Mouse (Mus musculus) ES-Bruce4 (cell line): Measurements from ENCODE around the gene Mast3. TPM values are rescaled to one million over a fixed set of nuclear protein-coding genes. Genes with fewer than 3 reads are reported as not detected.
A peak's percentile ranks its signal among the peaks of the same experiment; 100 is the strongest.

Experiments used
- H3K27ac ChIP-seq: 2 replicates; pipeline ENCODE4 v1.5.1; 2012; ENCODE audit warnings: low read length, inconsistent platforms; ENCODE audit not compliant: insufficient read depth
- H3K27me3 ChIP-seq: 2 replicates; pipeline ENCODE4 v1.6.1; 2012; ENCODE audit warnings: mild to moderate bottlenecking, low read length, inconsistent platforms; ENCODE audit not compliant: control insufficient read depth, poor library complexity, insufficient read depth, severe bottlenecking
- H3K36me3 ChIP-seq: 2 replicates; pipeline ENCODE4 v1.6.1; 2012; ENCODE audit warnings: inconsistent platforms, mild to moderate bottlenecking, low read length, moderate library complexity; ENCODE audit not compliant: control insufficient read depth, poor library complexity, insufficient read depth, severe bottlenecking
- H3K4me1 ChIP-seq: one replicate; pipeline ENCODE4 v1.8.1; 2011; ENCODE audit warnings: low read length; ENCODE audit not compliant: control insufficient read depth, insufficient read depth
- H3K4me3 ChIP-seq: 2 replicates; pipeline ENCODE4 v1.5.1; 2011; ENCODE audit warnings: low read depth, mild to moderate bottlenecking, low read length
- H3K9ac ChIP-seq: 2 replicates; pipeline ENCODE4 v1.6.1; 2012; ENCODE audit warnings: low read depth, mild to moderate bottlenecking, inconsistent platforms; ENCODE audit not compliant: poor library complexity, severe bottlenecking
- H3K9me3 ChIP-seq: replicated peaks from 2 replicates; pipeline ENCODE4 v1.6.1; 2012; ENCODE audit warnings: mild to moderate bottlenecking, low read length, inconsistent platforms; ENCODE audit not compliant: control insufficient read depth, poor library complexity, insufficient read depth, severe bottlenecking
- CTCF ChIP-seq: IDR thresholded peaks from one replicate; pipeline ENCODE4 v1.8.1; 2011; ENCODE audit warnings: low read depth, low read length
- EP300 ChIP-seq: IDR thresholded peaks from 2 replicates; pipeline ENCODE4 v1.6.1; 2011; ENCODE audit warnings: low read depth, low read length; ENCODE audit not compliant: insufficient read depth
- POLR2A ChIP-seq: IDR thresholded peaks from one replicate; pipeline ENCODE4 v1.8.1; 2011; ENCODE audit warnings: low read length; ENCODE audit not compliant: insufficient read depth
- polyA plus RNA-seq: library from polyadenylated mRNA; stranded (reverse); fragments of >200 nt; gene quantifications from 2 replicates; pipeline ENCODE4 v1.2.4, GENCODE M21; 2011; ENCODE audit warnings: low read depth; ENCODE audit not compliant: missing spikeins, insufficient read depth, insufficient read length

Gene Mast3
- polyA plus RNA-seq, 1 experiment, result 10.9 TPM

- Histone ChIP-seq H3K4me3 (peak overlapping the region; percentile 68), H3K36me3 (no peaks in the 10 kb centered on the region), H3K4me1 (no peaks in the 10 kb centered on the region), H3K9ac (peak overlapping the region; percentile 62), H3K27me3 (no peaks in the 10 kb centered on the region), H3K9me3 (no peaks in the 10 kb centered on the region), H3K27ac (no peak overlapping the region)
- TF ChIP-seq POLR2A (no peak), CTCF (no peak), EP300 (no peak)
These were observed 8.3 kb downstream of the Mast3 start for GRCm38 (mm10) chr8:70796403-70797080.

GRCm38 (mm10) chr8:70795370-70795769 lies 9.5 kb downstream of the Mast3 start:
- no peaks in the 10 kb centered on the region for H3K27me3 ChIP-seq
- no peak overlapping the region for H3K27ac ChIP-seq
- H3K4me1 ChIP-seq, result no peaks in the 10 kb centered on the region
- H3K4me3 ChIP-seq, result no peak overlapping the region
- TF ChIP-seq EP300 (no peak), POLR2A (no peak), CTCF (no peak)
- no peaks in the 10 kb centered on the region for H3K9me3 ChIP-seq
- no peak overlapping the region for H3K9ac ChIP-seq
- H3K36me3 ChIP-seq, result no peaks in the 10 kb centered on the region

GRCm38 (mm10) chr8:70794215-70794614 lies 10.6 kb downstream of the Mast3 start:
- no peak overlapping the region for H3K4me3 ChIP-seq
- no peaks in the 10 kb centered on the region for H3K36me3 ChIP-seq
- H3K27ac ChIP-seq, result no peak overlapping the region
- no peaks in the 10 kb centered on the region for H3K27me3 ChIP-seq
- TF ChIP-seq CTCF, result no peak
- TF ChIP-seq POLR2A, result no peak
- no peak for TF ChIP-seq EP300
- H3K4me1 ChIP-seq, result no peaks in the 10 kb centered on the region
- no peaks in the 10 kb centered on the region for H3K9me3 ChIP-seq
- H3K9ac ChIP-seq, result no peak overlapping the region

GRCm38 (mm10) chr8:70792700-70793099 lies 12.2 kb downstream of the Mast3 start:
- Histone ChIP-seq H3K9me3 (no peaks in the 10 kb centered on the region), H3K4me1 (no peaks in the 10 kb centered on the region), H3K36me3 (no peaks in the 10 kb centered on the region), H3K9ac (no peak overlapping the region), H3K27ac (no peak overlapping the region), H3K27me3 (no peaks in the 10 kb centered on the region), H3K4me3 (peak overlapping the region; percentile 67)
- TF ChIP-seq EP300 (no peak), POLR2A (no peak), CTCF (no peak)

- no peaks in the 10 kb centered on the region for H3K27me3 ChIP-seq
- H3K4me3 ChIP-seq, result peak overlapping the region; percentile 67
- H3K9me3 ChIP-seq, result no peaks in the 10 kb centered on the region
- no peak overlapping the region for H3K27ac ChIP-seq
- H3K9ac ChIP-seq, result peak overlapping the region; percentile 74
- H3K4me1 ChIP-seq, result no peaks in the 10 kb centered on the region
- H3K36me3 ChIP-seq, result no peaks in the 10 kb centered on the region
- TF ChIP-seq EP300 (no peak), CTCF (no peak), POLR2A (no peak)
These were observed 12.7 kb downstream of the Mast3 start for GRCm38 (mm10) chr8:70791975-70792691.

GRCm38 (mm10) chr8:70791294-70791701 lies 13.6 kb downstream of the Mast3 start:
- TF ChIP-seq EP300 (no peak), CTCF (no peak), POLR2A (no peak)
- Histone ChIP-seq H3K4me1 (no peaks in the 10 kb centered on the region), H3K36me3 (no peaks in the 10 kb centered on the region), H3K4me3 (no peak overlapping the region), H3K27me3 (no peaks in the 10 kb centered on the region), H3K9me3 (no peaks in the 10 kb centered on the region), H3K9ac (no peak overlapping the region), H3K27ac (no peak overlapping the region)
